Mouse (Mus musculus) liver, embryonic 15.5 days (tissue): ENCODE results near the gene Atp6v0a1. TPM values are rescaled to one million over a fixed set of nuclear protein-coding genes. Genes with fewer than 3 reads are reported as not detected.

Source experiments
- ATAC-seq: fragments of 200-750 bp; cut with Nextera tagmentation; 2 replicates; pipeline ENCODE4 v1.8.0; 2017; ENCODE audit warnings: moderate number of reproducible peaks, mild to moderate bottlenecking, moderate library complexity; ENCODE audit not compliant: insufficient read depth
- H3K27ac ChIP-seq: fragments of 300-500 bp; sonication (generic); replicated peaks from 2 replicates; pipeline ENCODE4 v1.5.1; 2015; ENCODE audit warnings: mild to moderate bottlenecking, inconsistent platforms
- H3K27me3 ChIP-seq: fragments of 300-500 bp; sonication (generic); 2 replicates; pipeline ENCODE4 v1.6.1; 2015; ENCODE audit warnings: mild to moderate bottlenecking, inconsistent platforms
- H3K36me3 ChIP-seq: fragments of 300-500 bp; sonication (generic); replicated peaks from 2 replicates; pipeline ENCODE4 v1.6.1; 2015; ENCODE audit warnings: moderate library complexity, mild to moderate bottlenecking, inconsistent platforms
- H3K4me1 ChIP-seq: fragments of 300-500 bp; sonication (generic); replicated peaks from 2 replicates; pipeline ENCODE4 v1.6.1; 2015; ENCODE audit warnings: inconsistent platforms
- H3K4me2 ChIP-seq: fragments of 300-500 bp; sonication (generic); 2 replicates; pipeline ENCODE4 v1.6.1; 2015; ENCODE audit warnings: moderate library complexity, mild to moderate bottlenecking, inconsistent platforms
- H3K4me3 ChIP-seq: fragments of 300-500 bp; sonication (generic); replicated peaks from 2 replicates; pipeline ENCODE4 v1.5.1; 2015; ENCODE audit warnings: mild to moderate bottlenecking, inconsistent platforms
- H3K9ac ChIP-seq: fragments of 300-500 bp; sonication (generic); 2 replicates; pipeline ENCODE4 v1.6.1; 2015; ENCODE audit warnings: moderate library complexity, mild to moderate bottlenecking, inconsistent platforms
- H3K9me3 ChIP-seq: fragments of 300-500 bp; sonication (generic); replicated peaks from 2 replicates; pipeline ENCODE4 v1.6.1; 2016; ENCODE audit warnings: inconsistent platforms
- WGBS: fragments of 180-500 bp; shearing (Covaris S2); methylation state at CpG from one replicate; pipeline ENCODE4 v1.1.7; 2015; ENCODE audit warnings: mixed read lengths; ENCODE audit not compliant: insufficient replicate concordance; 5-methylcytosine and 5-hydroxymethylcytosine counted together
- microRNA-seq: library from miRNA; unstranded; fragments of <30 nt; microRNA quantifications from one replicate; pipeline ENCODE4, GENCODE M21; 2016
- polyA plus RNA-seq: library from polyadenylated mRNA; unstranded; fragments of >200 nt; fragmentation: Nextera tagmentation; extraction: Ambion mirVana; gene quantifications from 2 replicates; pipeline ENCODE4 v1.2.1, GENCODE M21; 2015

Atp6v0a1 gene
- polyA plus RNA-seq, 1 experiment from 2014 or later: 45.3 TPM

GRCm38 (mm10) chr11:101112186-101112585 lies 102.9 kb downstream of the Atp6v0a1 start:
- ATAC-seq: no peak
- Histone ChIP-seq H3K27me3 (no peaks in the 10 kb centered on the region), H3K36me3 (peaks cover 39% of the 10 kb centered on the region), H3K9me3 (no peaks in the 10 kb centered on the region), H3K9ac (no peak overlapping the region), H3K4me1 (peaks cover 32% of the 10 kb centered on the region), H3K4me3 (no peak overlapping the region), H3K27ac (no peak overlapping the region), H3K4me2 (no peak overlapping the region)
- WGBS: 83% methylated on average over 3 of the region's 3 CpGs

Small RNAs within 50 kb of the gene (microRNA-seq; reads per million reads assigned to microRNA genes)
- gene Mir6928: 1.3 reads per million

Other genes starting within 250 kb of the Atp6v0a1 start
- not detected in 2 replicates for gene Kcnh4, start 249.5 kb upstream of the Atp6v0a1 start, polyA plus RNA-seq
- not detected in 2 replicates for gene Hcrt, start 246.5 kb upstream of the Atp6v0a1 start, polyA plus RNA-seq
- gene Ghdc, start 238.5 kb upstream of the Atp6v0a1 start, polyA plus RNA-seq: 1.5 and 1.9 TPM in 2 replicates
- 20.6 and 22.5 TPM in 2 replicates for gene Stat5b, start 158.7 kb upstream of the Atp6v0a1 start, polyA plus RNA-seq
- 8.2 and 8.7 TPM in 2 replicates for gene Stat5a, start 150.1 kb upstream of the Atp6v0a1 start, polyA plus RNA-seq
- gene Stat3, start 69.9 kb upstream of the Atp6v0a1 start, polyA plus RNA-seq: 35.5 and 40.0 TPM in 2 replicates
- 26.9 and 28.1 TPM in 2 replicates for gene Cavin1, start 38.6 kb upstream of the Atp6v0a1 start, polyA plus RNA-seq
- gene Naglu, start 60.6 kb downstream of the Atp6v0a1 start, polyA plus RNA-seq: 7.1 and 7.5 TPM in 2 replicates
- gene Hsd17b1, start 69.0 kb downstream of the Atp6v0a1 start, polyA plus RNA-seq: 0.29 and 0.39 TPM in 2 replicates
- 18.9 and 22.9 TPM in 2 replicates for gene Coasy, start 73.1 kb downstream of the Atp6v0a1 start, polyA plus RNA-seq
- gene Mlx, start 77.8 kb downstream of the Atp6v0a1 start, polyA plus RNA-seq: 24.2 and 26.7 TPM in 2 replicates
- 15.2 and 15.4 TPM in 2 replicates for gene Psmc3ip, start 86.0 kb downstream of the Atp6v0a1 start, polyA plus RNA-seq
- gene Retreg3, start 110.4 kb downstream of the Atp6v0a1 start, polyA plus RNA-seq: 13.4 and 13.6 TPM in 2 replicates
- 38.3 and 38.9 TPM in 2 replicates for gene Tubg1, start 110.5 kb downstream of the Atp6v0a1 start, polyA plus RNA-seq
- gene Tubg2, start 146.5 kb downstream of the Atp6v0a1 start, polyA plus RNA-seq: 0.05 and 0.24 TPM in 2 replicates
- gene Cntnap1, start 161.1 kb downstream of the Atp6v0a1 start, polyA plus RNA-seq: 0.07 and 0.12 TPM in 2 replicates
- gene Plekhh3, start 161.9 kb downstream of the Atp6v0a1 start, polyA plus RNA-seq: 1.5 and 1.9 TPM in 2 replicates
- gene Ccr10, start 166.0 kb downstream of the Atp6v0a1 start, polyA plus RNA-seq: 0.05 TPM in 1 of 2 replicates, not detected in the other
- gene Ezh1, start 217.0 kb downstream of the Atp6v0a1 start, polyA plus RNA-seq: 9.8 and 11.0 TPM in 2 replicates
- 20.3 and 25.4 TPM in 2 replicates for gene Ramp2, start 236.6 kb downstream of the Atp6v0a1 start, polyA plus RNA-seq
- gene Vps25, start 244.3 kb downstream of the Atp6v0a1 start, polyA plus RNA-seq: 77.2 and 81.7 TPM in 2 replicates